Mouse (Mus musculus): ENCODE measurements around the gene Tufm. TPM values are rescaled to one million over a fixed set of nuclear protein-coding genes. Genes with fewer than 3 reads are reported as not detected.
A peak's percentile ranks its signal among the peaks of the same experiment; 100 is the strongest.

Gene Tufm
- total and polyA plus RNA-seq, 2 experiments from 2014 or later, result 86.2 to 101 TPM

DNA sequence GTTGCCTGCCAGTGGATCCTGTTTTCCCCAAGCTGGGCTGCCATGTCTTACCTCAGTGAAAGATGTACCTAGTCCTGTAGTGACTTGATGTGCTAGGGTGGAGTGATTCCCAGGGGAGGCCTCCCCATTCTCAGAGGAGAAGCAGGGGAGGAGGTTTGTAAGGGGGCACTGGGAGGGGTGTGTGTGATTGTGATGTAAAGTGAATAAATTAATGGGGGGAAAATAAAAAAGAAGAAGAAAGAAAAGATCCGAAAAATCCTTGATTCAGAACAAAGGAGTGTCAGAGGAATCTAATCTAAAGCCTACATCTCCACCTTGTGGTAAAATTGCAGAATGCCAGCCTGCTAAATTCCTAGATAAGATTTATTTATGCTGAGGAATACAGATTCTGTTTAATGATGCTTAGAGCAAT, 41.0 kb downstream of the Tufm start:
- Histone ChIP-seq H3K27me3 (ENCODE audit: insufficient read depth, low read length) (no peaks in the 10 kb centered on the region), H3K4me2 (ENCODE audit: low read depth, low read length, poor library complexity, severe bottlenecking) (no peak overlapping the region), H3K9ac (replicated peaks; ENCODE audit: low read length, poor library complexity, severe bottlenecking) (no peak overlapping the region), H3K36me3 (ENCODE audit: insufficient read depth, low read length) (no peaks in the 10 kb centered on the region), H3K4me3 (ENCODE audit: low read depth, low read length) (no peak overlapping the region), H3K27ac (ENCODE audit: low read depth, low read length) (peak overlapping the region; percentile 39), H3K4me1 (ENCODE audit: insufficient read depth, low read length) (no peaks in the 10 kb centered on the region), H3K9me3 (ENCODE audit: low read length) (no peaks in the 10 kb centered on the region)
- peak; percentile 88 for TF ChIP-seq CTCF (IDR thresholded peaks at IDR 0.05)
- ATAC-seq (ENCODE audit: low FRiP score) (peak; percentile 52), DNase-seq (ENCODE audit: low spot score) (peak; percentile 89)
- WGBS, result 0% methylated on average over 1 of the region's 1 CpGs

DNA sequence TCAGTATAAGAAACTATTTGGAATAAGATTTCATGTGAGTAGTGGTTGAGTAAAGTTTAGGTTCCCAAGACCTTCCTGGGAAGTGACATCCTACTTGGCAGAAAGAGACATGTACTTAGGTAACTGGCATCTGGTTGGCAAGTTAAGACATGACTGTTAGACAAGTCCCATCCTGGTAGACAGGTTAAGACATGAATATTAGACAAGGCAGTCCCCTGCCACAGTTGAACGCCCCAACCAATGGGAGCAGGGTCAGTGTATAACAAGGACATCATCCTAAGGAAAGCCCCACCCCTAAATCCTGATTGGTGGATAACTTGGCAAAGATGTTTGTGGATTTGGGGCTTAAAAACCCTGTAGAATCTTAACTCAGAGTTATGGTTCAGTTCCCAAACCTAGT, 46.3 kb downstream of the Tufm start:
- Histone ChIP-seq H3K27me3 (ENCODE audit: insufficient read depth, low read length) (0 out of 2 replicates have a peak, but pooled peaks cover 3% of the 10 kb centered on the region), H3K9ac (replicated peaks; ENCODE audit: low read length, poor library complexity, severe bottlenecking) (no peak overlapping the region), H3K27ac (ENCODE audit: low read depth, low read length) (no peak overlapping the region), H3K4me1 (ENCODE audit: insufficient read depth, low read length) (no peaks in the 10 kb centered on the region), H3K4me3 (ENCODE audit: low read depth, low read length) (no peak overlapping the region), H3K36me3 (ENCODE audit: insufficient read depth, low read length) (no peaks in the 10 kb centered on the region), H3K4me2 (ENCODE audit: low read depth, low read length, poor library complexity, severe bottlenecking) (no peak overlapping the region), H3K9me3 (ENCODE audit: low read length) (no peaks in the 10 kb centered on the region)
- 62% methylated on average over 1 of the region's 1 CpGs for WGBS
- DNase-seq (ENCODE audit: low spot score) (no peak), ATAC-seq (ENCODE audit: low FRiP score) (no peak)
- no peak for TF ChIP-seq CTCF (IDR thresholded peaks at IDR 0.05)

DNA sequence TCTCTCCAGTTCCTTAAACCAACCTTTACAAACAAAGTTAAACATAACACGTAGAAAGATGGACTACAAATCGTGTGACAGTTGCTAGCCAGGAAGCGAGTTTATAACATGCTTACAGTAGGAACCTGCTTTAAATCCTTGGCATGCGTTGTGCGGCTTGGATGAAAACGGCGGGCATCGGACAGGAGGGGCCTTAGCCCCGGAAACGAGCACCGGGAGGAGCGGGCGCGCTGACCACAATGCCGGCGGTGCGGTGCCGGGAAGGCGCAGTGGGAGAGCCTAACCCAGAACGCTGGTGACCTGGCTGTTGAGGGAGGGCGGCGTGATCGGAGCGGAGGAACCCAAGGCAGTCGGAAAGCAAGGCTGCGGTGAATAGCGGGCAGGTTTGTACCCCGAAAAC, 48.6 kb downstream of the Tufm start:
- 2% methylated on average over 28 of the region's 28 CpGs for WGBS
- Histone ChIP-seq H3K27ac (ENCODE audit: low read depth, low read length) (no peak overlapping the region), H3K9me3 (ENCODE audit: low read length) (no peaks in the 10 kb centered on the region), H3K4me1 (ENCODE audit: insufficient read depth, low read length) (no peaks in the 10 kb centered on the region), H3K9ac (replicated peaks; ENCODE audit: low read length, poor library complexity, severe bottlenecking) (peak overlapping the region; percentile 56), H3K4me3 (ENCODE audit: low read depth, low read length) (peak overlapping the region; percentile 48), H3K4me2 (ENCODE audit: low read depth, low read length, poor library complexity, severe bottlenecking) (peak overlapping the region; percentile 87), H3K27me3 (ENCODE audit: insufficient read depth, low read length) (0 out of 2 replicates have a peak, but pooled peaks cover 3% of the 10 kb centered on the region), H3K36me3 (ENCODE audit: insufficient read depth, low read length) (no peaks in the 10 kb centered on the region)
- DNase-seq (ENCODE audit: low spot score), result peak; percentile 5
- TF ChIP-seq CTCF (IDR thresholded peaks at IDR 0.05), result no peak
- ATAC-seq (ENCODE audit: low FRiP score), result no peak

DNA sequence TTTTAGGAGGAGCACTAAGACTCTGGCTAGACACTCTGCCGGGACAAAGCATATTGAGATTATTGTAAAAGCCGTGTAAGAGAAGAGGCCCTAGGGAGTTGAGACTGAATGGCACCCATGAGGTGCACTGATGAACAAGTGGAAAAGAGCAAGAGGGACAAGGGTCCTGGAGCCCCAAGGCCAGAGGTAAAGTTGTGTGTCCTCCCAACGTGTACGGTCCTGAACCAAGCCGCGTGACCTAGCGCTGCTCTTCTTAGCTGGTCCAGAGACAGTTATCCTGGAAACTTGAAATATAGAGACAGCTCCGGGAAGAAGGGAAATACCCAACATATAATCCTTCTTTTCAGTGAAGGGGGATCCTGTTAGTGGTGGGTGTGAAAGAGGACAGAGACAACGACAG, 49.3 kb downstream of the Tufm start:
- Histone ChIP-seq H3K27me3 (ENCODE audit: insufficient read depth, low read length) (0 out of 2 replicates have a peak, but pooled peaks cover 3% of the 10 kb centered on the region), H3K27ac (ENCODE audit: low read depth, low read length) (no peak overlapping the region), H3K9me3 (ENCODE audit: low read length) (no peaks in the 10 kb centered on the region), H3K4me3 (ENCODE audit: low read depth, low read length) (peak overlapping the region; percentile 48; the same call in 1 of the 2 replicates), H3K4me2 (ENCODE audit: low read depth, low read length, poor library complexity, severe bottlenecking) (peak overlapping the region; percentile 87), H3K9ac (replicated peaks; ENCODE audit: low read length, poor library complexity, severe bottlenecking) (0 out of 2 replicates have a peak overlapping the region, but pooled peaks have one; percentile 56), H3K36me3 (ENCODE audit: insufficient read depth, low read length) (no peaks in the 10 kb centered on the region), H3K4me1 (ENCODE audit: insufficient read depth, low read length) (no peaks in the 10 kb centered on the region)
- ATAC-seq (ENCODE audit: low FRiP score) (no peak), DNase-seq (ENCODE audit: low spot score) (no peak)
- TF ChIP-seq CTCF (IDR thresholded peaks at IDR 0.05), result no peak
- 37% methylated on average over 9 of the region's 9 CpGs for WGBS

DNA sequence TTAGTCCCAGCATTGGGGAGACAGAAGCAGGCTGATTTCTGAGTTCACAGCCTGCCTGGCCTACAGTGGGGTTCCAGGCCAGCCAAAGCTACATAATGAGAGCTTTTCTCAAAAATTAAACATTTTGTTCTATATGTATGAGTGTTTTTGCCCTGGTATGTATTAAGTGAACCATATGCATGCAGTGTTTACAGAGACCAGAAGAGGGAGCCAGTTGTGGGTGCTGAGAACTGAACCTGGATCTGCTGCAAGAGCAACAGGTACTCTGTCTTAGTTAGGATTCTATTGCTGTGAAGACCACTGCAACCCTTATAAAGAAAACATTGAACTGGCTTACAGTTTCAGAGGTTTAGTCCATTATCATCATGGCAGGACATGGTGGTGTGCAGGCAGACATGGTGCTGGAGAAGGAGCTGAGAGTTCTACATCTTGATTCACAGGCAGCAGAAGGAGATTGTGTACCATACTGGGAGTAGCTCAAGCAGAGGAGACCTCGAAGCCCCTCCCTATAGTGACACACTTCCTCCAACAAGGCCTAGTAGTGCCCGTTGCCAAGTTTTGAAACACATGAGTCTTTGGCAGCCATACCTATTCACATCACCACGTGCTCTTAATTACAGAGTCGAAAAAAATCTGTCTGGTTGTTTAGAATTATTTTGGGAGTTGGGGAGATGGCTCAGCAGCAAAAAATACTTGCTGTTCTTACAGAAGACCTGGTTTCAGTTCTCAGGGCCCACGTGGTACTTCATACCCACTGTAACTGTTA, 50.8 kb downstream of the Tufm start:
- H3K27me3 ChIP-seq (ENCODE audit: insufficient read depth, low read length), result 0 out of 2 replicates have a peak, but pooled peaks cover 3% of the 10 kb centered on the region
- DNase-seq (ENCODE audit: low spot score), result peak; percentile 36
- H3K36me3 ChIP-seq (ENCODE audit: insufficient read depth, low read length), result no peaks in the 10 kb centered on the region
- peak; percentile 65 for TF ChIP-seq CTCF (IDR thresholded peaks at IDR 0.05)
- no peaks in the 10 kb centered on the region for H3K4me1 ChIP-seq (ENCODE audit: insufficient read depth, low read length)
- 81% methylated on average over 5 of the region's 5 CpGs for WGBS
- H3K4me3 ChIP-seq (ENCODE audit: low read depth, low read length), result no peak overlapping the region
- no peak overlapping the region for H3K9ac ChIP-seq (replicated peaks; ENCODE audit: low read length, poor library complexity, severe bottlenecking)
- no peaks in the 10 kb centered on the region for H3K9me3 ChIP-seq (ENCODE audit: low read length)
- no peak overlapping the region for H3K4me2 ChIP-seq (ENCODE audit: low read depth, low read length, poor library complexity, severe bottlenecking)
- ATAC-seq (ENCODE audit: low FRiP score), result no peak
- no peak overlapping the region for H3K27ac ChIP-seq (ENCODE audit: low read depth, low read length)

Other genes starting within 250 kb of the Tufm start
- gene Sbk1, start 214.7 kb upstream of the Tufm start, total RNA-seq (2014; rRNA removed), result 535 and 557 TPM in 2 replicates
- gene Sbk1, start 214.7 kb upstream of the Tufm start, polyA plus RNA-seq (2015; fragmentation: Nextera tagmentation; extraction: Ambion mirVana), result 183 and 184 TPM in 2 replicates
- gene Lat, start 117.8 kb upstream of the Tufm start, total RNA-seq (2014; rRNA removed), result 0.42 TPM in 1 of 2 replicates, not detected in the other
- 0.39 and 0.69 TPM in 2 replicates for gene Lat, start 117.8 kb upstream of the Tufm start, polyA plus RNA-seq (2015; fragmentation: Nextera tagmentation; extraction: Ambion mirVana)
- gene Spns1, start 109.9 kb upstream of the Tufm start, total RNA-seq (2014; rRNA removed), result 97.1 and 119 TPM in 2 replicates
- 88.9 and 89.5 TPM in 2 replicates for gene Spns1, start 109.9 kb upstream of the Tufm start, polyA plus RNA-seq (2015; fragmentation: Nextera tagmentation; extraction: Ambion mirVana)
- gene Nfatc2ip, start 90.6 kb upstream of the Tufm start, total RNA-seq (2014; rRNA removed), result 6.0 and 6.7 TPM in 2 replicates
- 2.3 and 2.4 TPM in 2 replicates for gene Nfatc2ip, start 90.6 kb upstream of the Tufm start, polyA plus RNA-seq (2015; fragmentation: Nextera tagmentation; extraction: Ambion mirVana)
- not detected in 2 replicates for gene Cd19, start 72.5 kb upstream of the Tufm start, total RNA-seq (2014; rRNA removed)
- gene Cd19, start 72.5 kb upstream of the Tufm start, polyA plus RNA-seq (2015; fragmentation: Nextera tagmentation; extraction: Ambion mirVana), result 0.23 TPM in 1 of 2 replicates, not detected in the other
- 20.3 and 21.0 TPM in 2 replicates for gene Rabep2, start 58.6 kb upstream of the Tufm start, total RNA-seq (2014; rRNA removed)
- gene Rabep2, start 58.6 kb upstream of the Tufm start, polyA plus RNA-seq (2015; fragmentation: Nextera tagmentation; extraction: Ambion mirVana), result 18.5 and 18.7 TPM in 2 replicates
- 0.14 and 0.33 TPM in 2 replicates for gene Atp2a1, start 24.3 kb upstream of the Tufm start, total RNA-seq (2014; rRNA removed)
- 0.35 and 0.56 TPM in 2 replicates for gene Atp2a1, start 24.3 kb upstream of the Tufm start, polyA plus RNA-seq (2015; fragmentation: Nextera tagmentation; extraction: Ambion mirVana)
- gene Sh2b1, start 11.9 kb upstream of the Tufm start, total RNA-seq (2014; rRNA removed), result 41.3 and 46.8 TPM in 2 replicates
- 63.9 and 64.9 TPM in 2 replicates for gene Sh2b1, start 11.9 kb upstream of the Tufm start, polyA plus RNA-seq (2015; fragmentation: Nextera tagmentation; extraction: Ambion mirVana)
- 80.5 and 84.0 TPM in 2 replicates for gene Atxn2l, start 16.1 kb downstream of the Tufm start, total RNA-seq (2014; rRNA removed)
- 52.1 and 65.4 TPM in 2 replicates for gene Atxn2l, start 16.1 kb downstream of the Tufm start, polyA plus RNA-seq (2015; fragmentation: Nextera tagmentation; extraction: Ambion mirVana)
- gene Eif3c, start 79.0 kb downstream of the Tufm start, total RNA-seq (2014; rRNA removed), result 111 and 123 TPM in 2 replicates
- gene Eif3c, start 79.0 kb downstream of the Tufm start, polyA plus RNA-seq (2015; fragmentation: Nextera tagmentation; extraction: Ambion mirVana), result 179 and 213 TPM in 2 replicates
- gene Apobr, start 97.6 kb downstream of the Tufm start, total RNA-seq (2014; rRNA removed), result 0.38 TPM in 1 of 2 replicates, not detected in the other
- 0.58 and 0.82 TPM in 2 replicates for gene Apobr, start 97.6 kb downstream of the Tufm start, polyA plus RNA-seq (2015; fragmentation: Nextera tagmentation; extraction: Ambion mirVana)
- 32.1 and 38.9 TPM in 2 replicates for gene Cln3, start 98.5 kb downstream of the Tufm start, total RNA-seq (2014; rRNA removed)
- 23.9 and 31.2 TPM in 2 replicates for gene Cln3, start 98.5 kb downstream of the Tufm start, polyA plus RNA-seq (2015; fragmentation: Nextera tagmentation; extraction: Ambion mirVana)
- gene Il27, start 107.6 kb downstream of the Tufm start, total RNA-seq (2014; rRNA removed), result not detected in 2 replicates
- not detected in 2 replicates for gene Il27, start 107.6 kb downstream of the Tufm start, polyA plus RNA-seq (2015; fragmentation: Nextera tagmentation; extraction: Ambion mirVana)
- gene Nupr1, start 143.5 kb downstream of the Tufm start, total RNA-seq (2014; rRNA removed), result 5.7 and 9.9 TPM in 2 replicates
- 16.9 and 21.4 TPM in 2 replicates for gene Nupr1, start 143.5 kb downstream of the Tufm start, polyA plus RNA-seq (2015; fragmentation: Nextera tagmentation; extraction: Ambion mirVana)
- gene Sgf29, start 161.9 kb downstream of the Tufm start, total RNA-seq (2014; rRNA removed), result 44.4 and 46.6 TPM in 2 replicates
- gene Sgf29, start 161.9 kb downstream of the Tufm start, polyA plus RNA-seq (2015; fragmentation: Nextera tagmentation; extraction: Ambion mirVana), result 48.0 and 56.0 TPM in 2 replicates
- 18.4 and 21.1 TPM in 2 replicates for gene Sult1a1, start 189.1 kb downstream of the Tufm start, total RNA-seq (2014; rRNA removed)
- gene Sult1a1, start 189.1 kb downstream of the Tufm start, polyA plus RNA-seq (2015; fragmentation: Nextera tagmentation; extraction: Ambion mirVana), result 17.5 and 18.8 TPM in 2 replicates
- 50.2 and 160 TPM in 2 replicates for gene Bola2, start 208.0 kb downstream of the Tufm start, total RNA-seq (2014; rRNA removed)
- gene Bola2, start 208.0 kb downstream of the Tufm start, polyA plus RNA-seq (2015; fragmentation: Nextera tagmentation; extraction: Ambion mirVana), result 143 and 146 TPM in 2 replicates
- gene Slx1b, start 208.4 kb downstream of the Tufm start, total RNA-seq (2014; rRNA removed), result 21.7 and 25.0 TPM in 2 replicates
- 10.9 and 11.1 TPM in 2 replicates for gene Slx1b, start 208.4 kb downstream of the Tufm start, polyA plus RNA-seq (2015; fragmentation: Nextera tagmentation; extraction: Ambion mirVana)
- 87.1 and 98.9 TPM in 2 replicates for gene Coro1a, start 220.4 kb downstream of the Tufm start, total RNA-seq (2014; rRNA removed)
- gene Coro1a, start 220.4 kb downstream of the Tufm start, polyA plus RNA-seq (2015; fragmentation: Nextera tagmentation; extraction: Ambion mirVana), result 93.4 and 105 TPM in 2 replicates

Measured in midbrain, postnatal 0 days (tissue).